Mouse (Mus musculus) urinary bladder, adult 18-20 months (tissue): ENCODE results near the gene Xpo6.

Experiments
- DNase-seq, 2 experiments: peaks; one replicate each; pipeline ENCODE4 v3.0.0; 2022; ENCODE audit warnings: low spot score in 2 of 2, mixed read lengths in 2 of 2

Gene Xpo6

DNA sequence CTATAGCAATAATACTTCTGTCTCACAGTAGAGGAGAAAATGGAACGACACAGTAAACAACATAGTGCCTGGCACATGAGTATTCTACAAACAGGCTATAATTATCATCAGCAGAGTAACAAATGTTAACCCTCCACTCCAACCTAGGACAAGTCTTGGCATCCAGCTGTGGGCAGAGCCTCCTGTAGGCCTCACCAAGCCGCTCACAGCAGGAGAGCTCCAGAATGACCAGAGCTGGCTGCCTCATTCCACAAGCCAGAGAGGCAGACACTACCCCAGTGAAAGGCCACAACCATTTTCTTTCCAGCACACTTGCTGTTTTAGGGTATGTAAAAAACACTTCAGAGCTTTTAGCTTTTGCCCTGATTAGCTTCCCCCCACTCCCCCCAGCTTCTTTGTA lies 72.6 kb downstream of the Xpo6 start:
- DNase-seq: no peak

DNA sequence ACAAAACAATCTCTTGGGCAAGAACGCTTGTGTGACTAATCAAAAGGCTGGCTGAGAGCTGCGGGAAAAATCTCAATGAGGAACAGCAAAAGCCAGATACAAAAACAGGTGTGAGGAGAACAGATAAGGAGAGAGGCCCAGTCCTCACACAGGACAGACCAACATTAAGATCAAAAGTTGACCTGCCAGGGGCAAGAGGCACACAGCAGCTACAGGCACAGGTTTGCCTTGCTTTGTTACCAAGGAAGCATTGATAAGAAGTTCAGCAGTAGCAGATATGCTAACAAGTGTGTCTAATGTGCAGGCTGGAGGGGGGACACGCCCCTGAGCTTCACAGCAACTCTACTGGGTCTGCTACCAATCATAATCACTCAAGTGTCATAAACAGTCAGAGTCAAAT lies 73.8 kb downstream of the Xpo6 start:
- DNase-seq: no peak

GRCm38 (mm10) chr7:126121533-126121932 lies 78.8 kb downstream of the Xpo6 start:
- no peak for DNase-seq

- DNase-seq: no peak
Measured at GRCm38 (mm10) chr7:126119819-126120218, 80.5 kb downstream of the Xpo6 start.

DNA sequence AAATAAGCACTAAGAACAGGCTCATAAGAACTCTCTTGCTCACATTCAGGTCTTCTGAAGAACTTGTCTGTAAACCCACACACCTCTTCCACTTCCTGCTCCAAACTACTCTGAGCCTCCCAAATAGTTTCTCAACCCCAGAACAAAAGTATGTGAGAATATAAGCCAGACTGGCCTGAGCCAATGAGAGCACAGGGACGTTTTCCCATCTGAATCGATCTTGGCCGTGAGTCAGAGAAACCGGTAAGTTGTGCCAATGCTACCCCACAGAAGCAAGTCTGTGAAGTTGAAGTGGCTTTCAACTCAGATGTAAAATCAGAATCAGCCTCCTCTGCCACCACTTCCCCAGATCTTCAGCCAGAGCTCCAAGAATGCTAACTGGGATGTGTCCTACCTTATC lies 87.0 kb downstream of the Xpo6 start:
- DNase-seq: no peak

GRCm38 (mm10) chr7:126111230-126111629 lies 89.1 kb downstream of the Xpo6 start:
- DNase-seq: no peak

- DNase-seq: no peak
Measured at GRCm38 (mm10) chr7:126109898-126110297, 90.4 kb downstream of the Xpo6 start.

DNA sequence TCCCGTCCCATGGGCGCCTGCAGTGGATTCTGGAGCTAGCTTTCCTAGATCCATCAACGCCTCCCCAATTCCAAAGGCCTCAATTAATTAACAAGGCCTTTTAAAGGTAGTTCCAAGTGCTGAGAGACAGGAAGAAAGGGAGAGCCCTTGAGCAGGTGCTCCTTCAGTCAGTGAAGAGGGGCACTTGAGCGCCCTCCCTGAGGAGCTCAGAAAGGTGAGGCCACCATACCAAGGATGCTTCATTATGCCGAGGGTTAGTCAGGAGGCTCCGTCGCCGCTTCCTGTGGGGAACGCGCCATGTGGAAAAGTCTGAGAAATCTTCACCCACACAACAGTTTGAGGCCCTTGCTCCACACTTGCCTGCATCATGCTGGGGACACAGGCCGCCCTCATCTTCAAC lies 99.9 kb downstream of the Xpo6 start:
- no peak for DNase-seq

- no peak for DNase-seq
Measured at GRCm38 (mm10) chr7:126099835-126100234, 100.5 kb downstream of the Xpo6 start.

DNA sequence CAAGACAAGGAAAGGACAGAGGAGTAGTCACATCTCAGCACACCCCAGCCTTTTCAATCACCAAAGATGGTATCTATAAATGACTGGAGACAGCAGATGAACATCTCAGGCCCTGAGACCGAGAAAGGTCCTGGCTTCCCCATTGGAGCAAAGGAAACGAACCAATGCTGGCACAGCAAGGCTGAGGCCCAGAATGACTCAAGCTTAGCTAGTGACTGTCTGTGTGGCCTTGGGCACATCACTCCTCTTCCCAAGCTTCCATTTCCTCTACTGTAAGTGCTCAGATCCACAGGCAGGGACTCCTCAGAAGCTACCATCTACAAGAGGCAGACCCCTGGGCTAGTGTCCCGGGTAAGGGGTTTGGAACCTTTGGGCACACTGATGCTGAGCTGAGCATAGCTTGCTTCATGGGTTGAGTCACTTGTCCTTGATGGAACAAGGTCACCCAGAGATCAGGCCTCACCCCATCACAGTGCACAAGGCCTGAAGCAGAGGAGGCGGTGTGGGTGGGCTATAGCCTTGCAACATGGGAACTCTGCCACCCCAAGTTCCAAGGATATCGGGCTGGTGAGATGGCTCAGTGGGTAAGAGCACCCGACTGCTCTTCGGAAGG lies 101.0 kb downstream of the Xpo6 start:
- DNase-seq: no peak

DNA sequence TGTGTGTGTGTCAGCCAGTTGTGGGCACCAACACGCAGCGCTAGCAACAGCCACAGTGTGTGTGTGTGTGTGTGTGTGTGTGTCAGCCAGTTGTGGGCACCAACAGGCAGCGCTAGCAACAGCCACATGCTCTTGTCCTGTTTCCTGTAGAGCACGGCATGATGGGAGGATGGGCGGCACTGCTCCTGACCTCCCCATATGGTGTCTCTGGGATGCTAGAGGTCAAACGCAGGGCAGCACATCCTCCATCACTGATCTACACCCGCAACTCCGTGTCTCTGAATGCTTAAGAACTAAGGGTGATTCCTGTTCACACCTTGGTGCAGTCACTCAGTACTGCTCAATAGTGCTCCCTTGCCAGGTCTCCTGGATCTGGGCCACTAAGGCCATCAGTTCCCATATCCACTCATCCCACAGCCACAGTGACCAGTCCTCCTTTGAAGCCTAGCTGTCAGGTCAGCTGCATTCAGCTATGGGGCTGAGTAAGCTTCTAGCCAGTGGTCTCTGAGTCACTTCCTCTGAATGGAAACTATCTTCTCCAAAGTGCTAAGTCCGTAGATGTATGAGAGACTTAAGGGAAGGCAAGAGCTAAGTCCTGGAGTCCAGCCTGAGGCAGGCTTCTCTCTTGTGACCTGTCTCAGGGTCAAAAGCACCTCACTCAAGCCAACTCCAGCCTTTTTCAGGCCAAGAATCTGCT lies 102.9 kb downstream of the Xpo6 start:
- no peak for DNase-seq

GRCm38 (mm10) chr7:126096596-126096995 lies 103.7 kb downstream of the Xpo6 start:
- DNase-seq: no peak

- DNase-seq: no peak
Measured at GRCm38 (mm10) chr7:126094738-126095137, 105.6 kb downstream of the Xpo6 start.

- DNase-seq: no peak
Measured at GRCm38 (mm10) chr7:126093162-126093561, 107.1 kb downstream of the Xpo6 start.

DNA sequence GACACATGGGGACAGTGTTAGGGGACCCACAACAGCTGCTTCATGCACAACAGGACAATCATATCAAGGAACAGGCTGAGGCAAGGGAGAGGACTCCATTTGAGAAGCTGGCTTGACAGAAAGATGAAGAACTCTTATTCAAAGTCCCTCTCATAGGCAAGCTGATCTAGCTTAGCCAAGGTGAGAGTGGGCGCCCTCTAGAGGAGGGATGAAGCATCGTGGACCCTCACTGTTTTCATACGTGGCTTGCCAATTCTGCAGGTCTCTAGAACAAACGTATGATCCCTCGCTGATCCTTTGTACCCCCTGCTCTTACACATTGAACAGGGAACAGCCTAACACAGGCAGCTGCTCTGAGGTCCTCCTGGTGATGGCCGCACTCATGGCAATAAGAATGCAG lies 110.5 kb downstream of the Xpo6 start:
- no peak for DNase-seq

DNA sequence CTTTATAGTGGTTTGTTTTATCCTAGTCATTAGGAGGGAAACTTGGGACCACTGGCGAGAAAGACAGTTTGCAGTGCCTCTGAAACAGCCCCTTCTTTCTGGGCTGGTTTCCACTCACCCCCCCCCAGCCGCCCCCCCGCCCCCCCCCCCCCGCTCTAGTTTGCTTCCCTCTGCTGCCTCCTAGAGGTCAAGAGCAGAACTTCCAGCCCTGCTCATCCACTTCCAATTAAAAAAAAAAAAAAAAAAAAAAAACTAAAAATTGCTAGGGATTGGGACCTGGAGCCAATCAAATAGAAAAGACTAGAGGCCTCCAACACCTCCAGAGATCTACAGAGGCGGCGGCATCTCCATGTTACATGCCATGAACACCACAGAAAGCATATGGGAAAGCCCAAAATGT lies 112.1 kb downstream of the Xpo6 start:
- DNase-seq: no peak

DNA sequence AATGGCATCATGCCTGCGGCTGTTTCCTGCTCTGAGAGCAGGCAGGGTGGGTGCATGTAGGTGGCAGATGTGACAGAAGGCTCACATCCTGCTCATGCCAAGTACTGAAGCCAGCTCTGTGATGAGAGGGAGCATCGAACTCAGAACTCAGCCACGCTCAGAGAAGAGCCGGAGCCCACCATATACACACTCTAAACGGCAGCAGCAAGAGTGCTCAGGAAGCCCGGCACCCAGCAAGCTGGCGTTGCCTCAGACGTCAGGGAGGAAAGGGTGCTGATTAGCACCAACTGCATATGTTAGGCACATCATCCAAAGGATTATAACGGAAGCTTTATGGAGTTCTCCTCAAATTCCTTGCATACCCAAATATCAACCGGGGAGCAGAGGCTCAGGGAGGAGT lies 112.7 kb downstream of the Xpo6 start:
- no peak for DNase-seq

DNA sequence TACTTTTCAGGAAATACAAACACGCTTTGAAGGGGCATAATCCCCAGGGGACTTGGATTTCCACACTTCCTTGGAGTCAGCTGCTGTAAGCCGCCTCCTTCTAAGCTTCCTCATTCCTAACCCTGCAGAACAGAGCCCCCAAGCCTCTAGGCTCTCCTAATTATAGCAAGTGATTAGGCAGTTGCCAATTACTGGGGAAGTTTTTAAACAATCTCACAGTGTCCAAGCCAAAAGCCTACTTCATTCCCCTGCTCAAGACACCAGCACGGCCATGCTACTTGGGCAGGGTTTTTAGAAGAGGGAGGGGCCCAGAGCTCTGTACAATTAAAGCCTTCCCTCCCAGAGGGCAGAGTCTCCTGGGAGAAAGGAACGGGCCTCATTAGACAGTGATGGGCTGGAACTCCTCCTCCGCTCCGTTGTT lies 114.0 kb downstream of the Xpo6 start:
- no peak for DNase-seq

- no peak for DNase-seq
Measured at GRCm38 (mm10) chr7:126085154-126085553, 115.1 kb downstream of the Xpo6 start.

DNA sequence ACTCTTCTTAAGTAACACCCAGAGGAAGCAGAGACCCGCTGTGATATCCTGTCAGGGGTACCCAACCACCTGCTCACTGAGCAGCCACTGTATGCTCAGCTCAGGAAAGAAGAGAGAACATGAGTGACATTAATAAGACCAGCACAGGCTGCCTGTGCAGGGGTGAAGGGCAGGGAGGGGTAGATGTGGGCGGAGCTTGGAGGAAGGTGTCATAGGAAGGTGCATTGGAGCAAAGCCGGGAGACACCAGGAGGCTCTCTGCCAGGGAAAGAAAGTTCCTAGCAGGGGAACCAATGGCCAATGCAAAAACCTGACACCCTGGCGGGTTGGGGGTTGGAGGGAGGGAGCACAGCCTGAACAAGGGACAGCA lies 116.3 kb downstream of the Xpo6 start:
- no peak for DNase-seq

DNA sequence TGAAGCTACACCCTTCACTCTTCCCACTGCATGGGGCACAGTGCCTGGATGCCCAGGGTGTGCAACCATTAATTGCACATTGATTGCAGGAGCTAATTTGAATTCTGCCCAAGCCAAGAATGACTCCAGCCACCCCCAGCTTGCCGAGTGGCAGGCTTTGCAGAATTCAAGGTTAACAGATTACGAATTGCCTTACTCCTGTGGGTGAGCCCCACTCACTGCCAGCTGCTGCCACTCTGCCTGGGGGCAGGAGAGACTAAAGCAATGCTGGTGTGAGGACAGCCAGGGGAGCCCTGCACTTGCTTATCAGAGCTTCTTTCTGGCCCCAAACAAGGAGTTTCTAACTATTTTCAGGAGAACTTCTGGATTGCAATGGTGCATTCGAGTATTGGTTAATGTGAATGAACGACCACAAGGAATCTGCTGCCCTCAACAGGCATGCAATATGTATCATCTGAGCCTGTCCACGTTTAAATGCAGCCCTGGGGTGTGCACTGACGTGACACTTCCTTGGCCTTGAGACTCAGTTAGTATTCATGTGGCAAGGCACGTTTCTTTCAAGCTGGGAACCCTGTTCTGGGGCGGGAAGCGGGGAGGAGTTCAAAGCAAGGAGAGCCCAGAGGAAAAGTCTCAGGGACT lies 116.8 kb downstream of the Xpo6 start:
- no peak for DNase-seq

DNA sequence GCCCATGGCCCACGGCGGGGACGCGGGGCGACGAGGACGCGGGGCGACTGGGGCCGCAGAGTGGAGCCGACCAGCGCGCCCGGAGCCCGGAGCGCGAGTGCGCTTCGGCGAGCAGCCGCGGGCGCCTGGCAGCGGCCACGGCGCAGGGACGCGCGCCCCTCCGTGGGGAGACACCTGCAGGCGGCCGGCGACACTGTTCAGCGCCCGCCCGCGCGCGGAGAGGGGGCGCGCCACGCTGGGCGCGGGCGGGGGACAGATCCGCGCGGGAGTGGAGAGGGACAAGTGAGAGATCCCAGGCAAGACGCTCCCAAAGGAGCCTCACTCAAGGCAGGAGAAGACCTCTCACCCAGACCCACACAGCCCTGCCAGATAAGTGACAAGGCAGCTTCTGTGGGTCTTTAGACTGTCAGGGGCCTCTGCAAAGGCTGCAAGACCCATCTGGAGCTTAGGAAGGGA lies 118.0 kb downstream of the Xpo6 start, which contains the start of gene Gsg1l:
Gsg1l (minus strand) TSS at position 126 of the 456 bp plus-strand sequence.
- no peak for DNase-seq

GRCm38 (mm10) chr7:126081727-126082285 lies 118.5 kb downstream of the Xpo6 start:
- DNase-seq: no peak
